Mouse (Mus musculus) myocyte (in vitro differentiated cells): ENCODE results near the gene Olfr1256.

Experiments
- CEBPB ChIP-seq: IDR thresholded peaks from 2 replicates; pipeline ENCODE4 v1.6.1; 2011; ENCODE audit warnings: mild to moderate bottlenecking, moderate library complexity; ENCODE audit not compliant: poor library complexity, insufficient read depth, severe bottlenecking
- E2F4 ChIP-seq: IDR thresholded peaks from one replicate; pipeline ENCODE4 v1.6.1; 2011; ENCODE audit warnings: mild to moderate bottlenecking, control low read depth, moderate library complexity; ENCODE audit not compliant: insufficient read depth
- MAX ChIP-seq: IDR thresholded peaks from one replicate; pipeline ENCODE4 v1.6.1; 2011; ENCODE audit warnings: low read depth, mild to moderate bottlenecking, control low read depth
- MYOG ChIP-seq, 3 experiments: IDR thresholded peaks; one replicate each; pipeline ENCODE4 v1.6.1; 2011; ENCODE audit warnings: control low read depth in 2 of 3, low read depth in 2 of 3, mild to moderate bottlenecking in 2 of 3; ENCODE audit not compliant: insufficient read length in 2 of 3, control insufficient read depth in 1 of 3, insufficient read depth in 1 of 3
- POLR2A ChIP-seq: IDR thresholded peaks from one replicate; pipeline ENCODE4 v1.6.1; 2011; ENCODE audit warnings: low read depth, mild to moderate bottlenecking, control low read depth, moderate library complexity; ENCODE audit not compliant: insufficient read length
- POLR2AphosphoS2 ChIP-seq: IDR thresholded peaks from one replicate; pipeline ENCODE4 v1.6.1; 2011; ENCODE audit warnings: low read depth, control low read depth; ENCODE audit not compliant: insufficient read length
- REST ChIP-seq: IDR thresholded peaks from one replicate; pipeline ENCODE4 v1.6.1; 2011; ENCODE audit warnings: mild to moderate bottlenecking, control low read depth, moderate library complexity; ENCODE audit not compliant: insufficient read depth, insufficient read length
- TCF12 ChIP-seq: IDR thresholded peaks from one replicate; pipeline ENCODE4 v1.6.1; 2011; ENCODE audit warnings: mild to moderate bottlenecking, control low read depth; ENCODE audit not compliant: poor library complexity, insufficient read depth, severe bottlenecking
- TCF3 ChIP-seq: IDR thresholded peaks from one replicate; pipeline ENCODE4 v1.6.1; 2011; ENCODE audit warnings: low read depth, control low read depth; ENCODE audit not compliant: insufficient read length
- USF1 ChIP-seq: IDR thresholded peaks from one replicate; pipeline ENCODE4 v1.6.1; 2011; ENCODE audit warnings: low read depth, mild to moderate bottlenecking, control low read depth, moderate library complexity

- no peak for TF ChIP-seq POLR2A
- TF ChIP-seq POLR2AphosphoS2 = no peak
- TF ChIP-seq USF1 = no peak
- TF ChIP-seq MYOG (IDR thresholded peaks at IDR 0.05; ENCODE audit: control insufficient read depth in 1 of 3, insufficient read depth in 1 of 3, insufficient read length in 2 of 3, low read depth in 2 of 3) = no peak
- no peak for TF ChIP-seq E2F4
- TF ChIP-seq CEBPB = no peak
- TF ChIP-seq TCF12 = no peak
- TF ChIP-seq TCF3 = no peak
- no peak for TF ChIP-seq MAX
- TF ChIP-seq REST = no peak
These were observed 30.6 kb downstream of the Olfr1256 start for GRCm38 (mm10) chr2:89810751-89811150.
